Mouse (Mus musculus) E14TG2a.4 (cell line): ENCODE data around the gene Slc35g3.
A peak's percentile ranks its signal among the peaks of the same experiment; 100 is the strongest.
"Not testable (repeated sequence)": the region's sequence is repeated elsewhere in the genome, so short reads cannot be mapped to it uniquely, and the experiment has no call there.

Experiments used
- H3K27me3 ChIP-seq: 2 replicates; pipeline ENCODE4 v1.6.1; 2014; ENCODE audit warnings: low read length, control low read depth; ENCODE audit not compliant: insufficient read depth
- H3K36me3 ChIP-seq: 2 replicates; pipeline ENCODE4 v1.6.1; 2014; ENCODE audit warnings: low read length, control low read depth; ENCODE audit not compliant: insufficient read depth
- H3K4me1 ChIP-seq: replicated peaks from 2 replicates; pipeline ENCODE4 v1.6.1; 2014; ENCODE audit warnings: low read depth, low read length, control low read depth
- H3K4me3 ChIP-seq: replicated peaks from 2 replicates; pipeline ENCODE4 v1.5.1; 2014; ENCODE audit warnings: mild to moderate bottlenecking, low read length
- H3K9me3 ChIP-seq: 2 replicates; pipeline ENCODE4 v1.6.1; 2014; ENCODE audit warnings: low read length, control low read depth
- CTCF ChIP-seq: conservative IDR thresholded peaks from 2 replicates; pipeline ENCODE4 v1.5.1; 2014; ENCODE audit warnings: low read length
- NANOG ChIP-seq: IDR thresholded peaks from 2 replicates; pipeline ENCODE4 v1.6.1; 2014; ENCODE audit warnings: borderline replicate concordance, low read length, mixed read lengths
- POU5F1 ChIP-seq: IDR thresholded peaks from 2 replicates; pipeline ENCODE4 v1.6.1; 2014; ENCODE audit warnings: low read length, borderline replicate concordance

The Slc35g3 gene

GRCm38 (mm10) chr11:69754701-69755100 lies 7.1 kb downstream of the Slc35g3 start:
- Histone ChIP-seq H3K9me3 (no peaks in the 10 kb centered on the region), H3K4me3 (peak overlapping the region; percentile 35; the same call in 1 of the 2 replicates), H3K4me1 (peaks cover 71% of the 10 kb centered on the region), H3K36me3 (peaks cover 62% of the 10 kb centered on the region), H3K27me3 (no peaks in the 10 kb centered on the region)
- no peak for TF ChIP-seq NANOG
- TF ChIP-seq CTCF: peak; percentile 32
- no peak for TF ChIP-seq POU5F1

- no peak overlapping the region for H3K4me3 ChIP-seq
- H3K36me3 ChIP-seq: peaks cover 67% of the 10 kb centered on the region
- no peaks in the 10 kb centered on the region for H3K9me3 ChIP-seq
- TF ChIP-seq POU5F1 (no peak), NANOG (no peak), CTCF (no peak)
- peaks cover 71% of the 10 kb centered on the region for H3K4me1 ChIP-seq
- no peaks in the 10 kb centered on the region for H3K27me3 ChIP-seq
Observed at GRCm38 (mm10) chr11:69754233-69754632, 7.5 kb downstream of the Slc35g3 start.

DNA sequence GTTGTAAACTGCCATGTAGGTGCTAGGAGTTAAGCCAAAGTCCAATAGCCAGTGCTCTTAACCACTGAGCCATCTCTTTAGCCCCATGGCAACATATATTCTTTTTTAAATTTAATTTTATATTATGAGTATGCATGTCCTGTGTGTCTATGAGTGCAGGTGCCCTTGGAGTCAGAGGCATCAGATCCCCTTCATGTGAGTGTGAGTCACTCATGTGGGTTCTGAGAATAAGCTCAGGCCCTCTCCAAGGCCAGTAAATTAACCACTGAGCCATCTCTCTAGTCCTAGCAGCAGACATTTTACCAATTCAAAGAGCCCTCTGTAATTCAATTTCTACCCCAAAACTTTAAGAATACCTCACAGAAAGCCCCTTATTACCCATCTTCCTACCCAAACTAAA lies 9.1 kb downstream of the Slc35g3 start:
- no peaks in the 10 kb centered on the region for H3K27me3 ChIP-seq
- H3K9me3 ChIP-seq: no peaks in the 10 kb centered on the region
- TF ChIP-seq CTCF: no peak
- TF ChIP-seq NANOG: no peak
- no peak for TF ChIP-seq POU5F1
- no peak overlapping the region for H3K4me3 ChIP-seq
- peaks cover 81% of the 10 kb centered on the region for H3K36me3 ChIP-seq
- H3K4me1 ChIP-seq: peaks cover 81% of the 10 kb centered on the region

GRCm38 (mm10) chr11:69751635-69752034 lies 10.1 kb downstream of the Slc35g3 start:
- no peak overlapping the region for H3K4me3 ChIP-seq
- peaks cover 73% of the 10 kb centered on the region for H3K4me1 ChIP-seq
- no peaks in the 10 kb centered on the region for H3K27me3 ChIP-seq
- H3K36me3 ChIP-seq: peaks cover 81% of the 10 kb centered on the region
- no peaks in the 10 kb centered on the region for H3K9me3 ChIP-seq
- TF ChIP-seq POU5F1: no peak
- TF ChIP-seq NANOG: no peak
- TF ChIP-seq CTCF: no peak

DNA sequence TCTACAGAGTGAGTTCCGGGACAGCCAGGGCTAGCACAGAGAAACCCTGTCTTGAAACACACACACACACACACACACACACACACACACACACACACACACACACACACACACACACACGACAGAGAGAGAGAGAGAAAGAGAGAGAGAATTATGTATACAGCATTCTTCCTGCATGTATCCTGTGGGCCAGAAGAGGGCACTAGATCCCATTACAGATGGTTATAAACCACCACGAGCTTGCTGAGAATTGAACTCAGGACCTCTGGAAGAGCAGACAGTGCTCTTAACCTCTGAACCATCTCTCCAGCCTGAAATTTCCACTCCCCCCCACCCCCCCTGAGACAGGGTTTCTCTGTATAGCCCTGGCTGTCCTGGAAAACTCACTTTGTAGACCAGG lies 30.4 kb downstream of the Slc35g3 start:
- not testable (repeated sequence) for H3K4me3 ChIP-seq, H3K27me3 ChIP-seq, H3K9me3 ChIP-seq
- H3K36me3 ChIP-seq: peaks cover 41% of the 10 kb centered on the region
- H3K4me1 ChIP-seq: peaks cover 13% of the 10 kb centered on the region
- peak; percentile 20; the same call in 1 of the 2 replicates for TF ChIP-seq CTCF

GRCm38 (mm10) chr11:69729063-69729462 lies 32.7 kb downstream of the Slc35g3 start:
- Histone ChIP-seq H3K4me3 (no peak overlapping the region), H3K27me3 (no peaks in the 10 kb centered on the region)
- TF ChIP-seq CTCF (peak; percentile 83), NANOG (no peak)

DNA sequence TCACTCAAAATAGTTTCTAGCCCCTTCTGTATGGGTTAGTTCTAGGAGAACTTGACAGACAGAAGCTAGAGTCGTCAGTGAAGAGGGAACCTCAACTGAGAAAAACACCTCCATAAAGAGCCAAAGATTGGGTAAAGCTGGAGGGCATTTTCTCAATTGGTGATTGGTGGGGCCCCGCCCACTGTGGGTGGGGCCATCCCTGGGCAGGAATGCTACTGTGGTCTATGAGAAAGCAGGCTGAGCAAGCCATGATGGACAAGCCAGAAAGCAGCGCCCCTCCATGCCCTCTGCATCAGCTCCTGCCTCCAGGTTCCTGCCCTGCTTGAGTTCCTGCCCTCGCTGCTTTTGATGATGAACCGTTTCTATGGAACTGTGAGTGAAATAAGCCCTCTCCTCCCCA lies 35.8 kb downstream of the Slc35g3 start:
- Histone ChIP-seq H3K36me3 (no peaks in the 10 kb centered on the region), H3K27me3 (no peaks in the 10 kb centered on the region), H3K4me3 (0 out of 2 replicates have a peak overlapping the region, but pooled peaks have one; percentile 17), H3K4me1 (peaks cover 25% of the 10 kb centered on the region), H3K9me3 (no peaks in the 10 kb centered on the region)
- TF ChIP-seq POU5F1: no peak
- TF ChIP-seq NANOG: no peak
- no peak for TF ChIP-seq CTCF

More at GRCm38 (mm10) chr11:69729063-69729462, 32.7 kb downstream of the Slc35g3 start:
- peaks cover 17% of the 10 kb centered on the region for H3K36me3 ChIP-seq
- peaks cover 12% of the 10 kb centered on the region for H3K4me1 ChIP-seq
- H3K9me3 ChIP-seq: no peaks in the 10 kb centered on the region

DNA sequence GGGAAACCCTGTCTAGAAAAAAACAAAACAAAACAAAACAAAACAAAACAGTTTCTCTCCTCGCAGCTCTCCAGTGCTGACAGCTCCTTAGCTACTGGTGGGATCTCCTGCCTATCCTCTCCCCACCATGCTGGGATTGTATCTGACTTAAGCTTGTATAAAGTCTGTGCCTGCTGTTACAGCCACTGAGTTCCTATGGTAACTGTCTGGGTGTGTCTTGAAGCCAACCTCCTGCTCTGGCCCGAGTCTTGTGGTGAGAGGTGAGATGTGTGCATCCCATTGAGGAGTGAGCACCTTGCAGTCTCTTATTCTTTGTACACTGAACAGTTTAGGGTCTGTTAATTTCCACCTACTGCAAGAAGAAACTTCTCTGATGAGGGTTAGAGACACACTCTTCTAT lies 38.7 kb downstream of the Slc35g3 start:
- Histone ChIP-seq H3K9me3 (no peaks in the 10 kb centered on the region), H3K27me3 (no peaks in the 10 kb centered on the region)
- TF ChIP-seq NANOG (no peak), CTCF (no peak), POU5F1 (no peak)

DNA sequence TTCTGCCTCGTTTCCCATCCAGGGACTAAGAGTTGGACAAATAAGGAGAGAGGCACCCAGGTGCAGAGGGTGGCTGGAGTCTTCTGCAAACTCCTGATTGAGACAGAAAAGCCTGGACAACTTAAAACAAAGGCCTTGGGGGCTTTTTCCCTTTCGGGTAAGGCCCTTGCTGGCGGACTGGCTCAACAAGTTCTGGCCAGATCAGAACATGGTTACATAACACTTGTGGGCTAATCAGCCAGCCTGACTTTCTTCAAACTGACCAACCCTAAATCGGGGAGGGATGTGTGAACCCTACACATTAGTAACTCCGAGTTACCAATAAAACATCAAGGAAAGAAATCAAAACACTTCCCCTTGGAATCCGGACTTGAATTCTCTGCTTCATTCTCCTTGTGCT lies 40.9 kb downstream of the Slc35g3 start:
- H3K4me1 ChIP-seq: peaks cover 54% of the 10 kb centered on the region
- no peaks in the 10 kb centered on the region for H3K36me3 ChIP-seq
- H3K27me3 ChIP-seq: no peaks in the 10 kb centered on the region
- no peaks in the 10 kb centered on the region for H3K9me3 ChIP-seq
- H3K4me3 ChIP-seq: no peak overlapping the region
- TF ChIP-seq CTCF: no peak
- TF ChIP-seq NANOG: no peak
- TF ChIP-seq POU5F1: no peak

More for the DNA sequence above, 38.7 kb downstream of the Slc35g3 start:
- H3K4me1 ChIP-seq: peaks cover 46% of the 10 kb centered on the region
- H3K4me3 ChIP-seq: no peak overlapping the region
- no peaks in the 10 kb centered on the region for H3K36me3 ChIP-seq
